Mouse (Mus musculus) MEL (cell line): ENCODE data around the gene Ciita. TPM values are rescaled to one million over a fixed set of nuclear protein-coding genes. Genes with fewer than 3 reads are reported as not detected.
A peak's percentile ranks its signal among the peaks of the same experiment; 100 is the strongest.

Experiments used
- DNase-seq: peaks from one replicate; pipeline ENCODE4 v3.0.0; 2011; ENCODE audit warnings: low read depth, low spot score
- H3K27ac ChIP-seq: 2 replicates; pipeline ENCODE4 v1.5.1; 2012; ENCODE audit warnings: low read depth, mild to moderate bottlenecking, control low read depth, low read length, moderate library complexity; ENCODE audit not compliant: control insufficient read depth
- H3K27me3 ChIP-seq, 2 experiments: fragments of 150-350 bp in 1 of 2; sonication (generic) in 1 of 2; 2 replicates each; pipeline ENCODE4 v1.6.1; 2012; ENCODE audit warnings: low read length in 2 of 2, mild to moderate bottlenecking in 2 of 2, improper control_type of control experiment in 1 of 2, moderate library complexity in 1 of 2; ENCODE audit not compliant: insufficient read depth in 2 of 2, control insufficient read depth in 1 of 2
- H3K36me3 ChIP-seq, 2 experiments: 2 replicates each; pipeline ENCODE4 v1.6.1; 2012 to 2014; ENCODE audit warnings: low read length in 2 of 2, improper control_type of control experiment in 1 of 2, inconsistent platforms in 1 of 2, mild to moderate bottlenecking in 1 of 2; ENCODE audit not compliant: insufficient read depth in 2 of 2, control insufficient read depth in 1 of 2
- H3K4me1 ChIP-seq, 2 experiments: fragments of 150-350 bp in 1 of 2; sonication (generic) in 1 of 2; 2 replicates each; pipeline ENCODE4 v1.6.1; 2012; ENCODE audit warnings: low read length in 2 of 2, improper control_type of control experiment in 1 of 2, mild to moderate bottlenecking in 1 of 2; ENCODE audit not compliant: insufficient read depth in 2 of 2, control insufficient read depth in 1 of 2
- H3K4me3 ChIP-seq, 2 experiments: fragments of 150-350 bp in 1 of 2; sonication (generic) in 1 of 2; 2 replicates each; pipeline ENCODE4 v1.5.1; 2012; ENCODE audit warnings: low read depth in 2 of 2, low read length in 2 of 2, mild to moderate bottlenecking in 2 of 2, moderate library complexity in 2 of 2, control low read depth in 1 of 2, improper control_type of control experiment in 1 of 2; ENCODE audit not compliant: control insufficient read depth in 1 of 2, insufficient read depth in 1 of 2
- H3K79me2 ChIP-seq: 2 replicates; pipeline ENCODE4 v1.6.1; 2012; ENCODE audit warnings: mild to moderate bottlenecking, low read length, moderate library complexity; ENCODE audit not compliant: control insufficient read depth, poor library complexity, insufficient read depth
- H3K9ac ChIP-seq: 2 replicates; pipeline ENCODE4 v1.6.1; 2012; ENCODE audit warnings: low read depth, mild to moderate bottlenecking, control low read depth, low read length, moderate library complexity; ENCODE audit not compliant: control insufficient read depth, poor library complexity, severe bottlenecking
- H3K9me3 ChIP-seq: fragments of 150-350 bp; sonication (generic); replicated peaks from 2 replicates; pipeline ENCODE4 v1.6.1; 2012; ENCODE audit warnings: mild to moderate bottlenecking, low read length, improper control_type of control experiment, moderate library complexity; ENCODE audit not compliant: insufficient read depth
- CHD2 ChIP-seq: IDR thresholded peaks from 2 replicates; pipeline ENCODE4 v1.6.1; 2011; ENCODE audit warnings: low read length, improper control_type of control experiment
- CTCF ChIP-seq, 3 experiments: IDR thresholded peaks in 2 of 3; conservative IDR thresholded peaks in 1 of 3; 2 replicates each; pipeline ENCODE4 v1.5.1; 2011 to 2012; ENCODE audit warnings: low read length in 3 of 3, low read depth in 2 of 3, mild to moderate bottlenecking in 2 of 3, improper control_type of control experiment in 1 of 3, inconsistent platforms in 1 of 3, mixed read lengths in 1 of 3, moderate library complexity in 1 of 3; ENCODE audit not compliant: control insufficient read depth in 1 of 3, insufficient read depth in 1 of 3, poor library complexity in 1 of 3, severe bottlenecking in 1 of 3
- E2F4 ChIP-seq: IDR thresholded peaks from 2 replicates; pipeline ENCODE4 v1.6.1; 2011; ENCODE audit warnings: low read depth, low read length, improper control_type of control experiment, borderline replicate concordance
- ELF1 ChIP-seq: IDR thresholded peaks from 2 replicates; pipeline ENCODE4 v1.6.1; 2014; ENCODE audit warnings: low read depth, mild to moderate bottlenecking, inconsistent platforms, low read length, improper control_type of control experiment, moderate library complexity
- EP300 ChIP-seq, 2 experiments: IDR thresholded peaks; 2 replicates each; pipeline ENCODE4 v1.6.1; 2011; ENCODE audit warnings: improper control_type of control experiment in 2 of 2, low read length in 2 of 2, low read depth in 1 of 2, mild to moderate bottlenecking in 1 of 2
- GABPA ChIP-seq: IDR thresholded peaks from 2 replicates; pipeline ENCODE4 v1.6.1; 2012; ENCODE audit warnings: low read depth, mild to moderate bottlenecking, inconsistent platforms, low read length, improper control_type of control experiment, moderate library complexity
- GATA1 ChIP-seq: IDR thresholded peaks from 2 replicates; pipeline ENCODE4 v1.6.1; 2011; ENCODE audit warnings: low read depth, low read length, improper control_type of control experiment
- HCFC1 ChIP-seq: IDR thresholded peaks from 2 replicates; pipeline ENCODE4 v1.6.1; 2012; ENCODE audit warnings: low read depth, mild to moderate bottlenecking, inconsistent platforms, low read length, improper control_type of control experiment, moderate library complexity
- JUND ChIP-seq: IDR thresholded peaks from 2 replicates; pipeline ENCODE4 v1.6.1; 2011; ENCODE audit warnings: low read depth, mild to moderate bottlenecking, improper control_type of control experiment, low read length
- MAFK ChIP-seq: IDR thresholded peaks from 2 replicates; pipeline ENCODE4 v1.6.1; 2011; ENCODE audit warnings: low read depth, mild to moderate bottlenecking, low read length, improper control_type of control experiment, borderline replicate concordance
- MXI1 ChIP-seq: IDR thresholded peaks from 2 replicates; pipeline ENCODE4 v1.6.1; 2011; ENCODE audit warnings: mild to moderate bottlenecking, low read depth, low read length, improper control_type of control experiment
- POLR2AphosphoS2 ChIP-seq: IDR thresholded peaks from 2 replicates; pipeline ENCODE4 v1.6.1; 2011; ENCODE audit warnings: low read length, improper control_type of control experiment
- RAD21 ChIP-seq: IDR thresholded peaks from 2 replicates; pipeline ENCODE4 v1.6.1; 2011; ENCODE audit warnings: mild to moderate bottlenecking, low read depth, low read length, improper control_type of control experiment
- RCOR1 ChIP-seq: IDR thresholded peaks from 2 replicates; pipeline ENCODE4 v1.6.1; 2012; ENCODE audit warnings: low read depth, mild to moderate bottlenecking, inconsistent platforms, low read length, improper control_type of control experiment
- SIN3A ChIP-seq: IDR thresholded peaks from 2 replicates; pipeline ENCODE4 v1.6.1; 2012; ENCODE audit warnings: low read length, improper control_type of control experiment, inconsistent platforms
- SMC3 ChIP-seq: IDR thresholded peaks from 2 replicates; pipeline ENCODE4 v1.6.1; 2011; ENCODE audit warnings: low read depth, low read length, improper control_type of control experiment
- TAL1 ChIP-seq: IDR thresholded peaks from 2 replicates; pipeline ENCODE4 v1.6.1; 2012; ENCODE audit warnings: mild to moderate bottlenecking, inconsistent platforms, low read length, moderate library complexity, mixed read lengths
- TBP ChIP-seq: IDR thresholded peaks from 2 replicates; pipeline ENCODE4 v1.8.0; 2011; ENCODE audit warnings: low read depth, low read length, improper control_type of control experiment
- TCF12 ChIP-seq: IDR thresholded peaks from 2 replicates; pipeline ENCODE4 v1.6.1; 2014; ENCODE audit warnings: low read depth, mild to moderate bottlenecking, inconsistent platforms, low read length, improper control_type of control experiment, moderate library complexity
- USF1 ChIP-seq: IDR thresholded peaks from 2 replicates; pipeline ENCODE4 v1.6.1; 2014; ENCODE audit warnings: low read depth, mild to moderate bottlenecking, inconsistent platforms, low read length, improper control_type of control experiment, moderate library complexity
- USF2 ChIP-seq, 2 experiments: IDR thresholded peaks; 2 replicates each; pipeline ENCODE4 v1.6.1; 2011 to 2012; ENCODE audit warnings: improper control_type of control experiment in 2 of 2, low read length in 2 of 2, borderline replicate concordance in 1 of 2, inconsistent platforms in 1 of 2, low read depth in 1 of 2, mild to moderate bottlenecking in 1 of 2; ENCODE audit not compliant: insufficient read depth in 1 of 2
- ZC3H11A ChIP-seq: IDR thresholded peaks from 2 replicates; pipeline ENCODE4 v1.6.1; 2012; ENCODE audit warnings: low read depth, mild to moderate bottlenecking, inconsistent platforms, low read length, improper control_type of control experiment
- ZMIZ1 ChIP-seq: IDR thresholded peaks from 2 replicates; pipeline ENCODE4 v1.6.1; 2012; ENCODE audit warnings: low read depth, mild to moderate bottlenecking, inconsistent platforms, low read length, improper control_type of control experiment, moderate library complexity
- ZNF384 ChIP-seq: IDR thresholded peaks from 2 replicates; pipeline ENCODE4 v1.6.1; 2012; ENCODE audit warnings: low read depth, mild to moderate bottlenecking, inconsistent platforms, low read length, improper control_type of control experiment
- polyA plus RNA-seq, 2 experiments: library from polyadenylated mRNA; stranded (reverse) in 1 of 2; unstranded in 1 of 2; fragments of >175 nt in 1 of 2; fragments of >200 nt in 1 of 2; gene quantifications; 2 replicates each; pipeline versions ENCODE4 v1.2.1 to v1.2.4; 2012; ENCODE audit warnings: low replicate concordance in 2 of 2, low read depth in 1 of 2; ENCODE audit not compliant: insufficient read length in 2 of 2, insufficient read depth in 1 of 2, missing spikeins in 1 of 2
- total RNA-seq: library from RNA; depleted of rRNA; stranded (reverse); fragments of 300-350 nt; gene quantifications from 2 replicates; pipeline ENCODE4 v1.2.3, GENCODE M21; 2012

The Ciita gene
- total and polyA plus RNA-seq, 3 experiments, result 0.04 TPM; not detected in 2

GRCm38 (mm10) chr16:10570708-10571107 lies 90.8 kb downstream of the Ciita start:
- Histone ChIP-seq H3K27ac (no peak overlapping the region), H3K4me3 (no peak overlapping the region), H3K27me3 (no peaks in the 10 kb centered on the region), H3K4me1 (no peaks in the 10 kb centered on the region), H3K36me3 (no peaks in the 10 kb centered on the region; a peak in 1 of 4 replicates), H3K9me3 (no peaks in the 10 kb centered on the region), H3K9ac (no peak overlapping the region), H3K79me2 (no peaks in the 10 kb centered on the region)
- peak; percentile 97 for TF ChIP-seq RAD21
- peak; percentile 88 for TF ChIP-seq SMC3
- peak; percentile 45; the same call in 1 of the 2 replicates for TF ChIP-seq SIN3A
- no peak for TF ChIP-seq TAL1
- TF ChIP-seq CTCF (IDR thresholded peaks at IDR 0.05 in 2 of 3, conservative IDR thresholded peaks at IDR 0.05 in 1 of 3; ENCODE audit: control insufficient read depth in 1 of 3, insufficient read depth in 1 of 3, low read depth in 2 of 3, low read length in 3 of 3, poor library complexity in 1 of 3, severe bottlenecking in 1 of 3), result peak; percentile 82 to 95 (median 85)
- no peak for TF ChIP-seq USF2 (IDR thresholded peaks at IDR 0.05; ENCODE audit: borderline replicate concordance in 1 of 2, insufficient read depth in 1 of 2, low read depth in 1 of 2, low read length in 2 of 2)
- TF ChIP-seq ZC3H11A, result peak; percentile 84
- TF ChIP-seq TCF12, result no peak
- TF ChIP-seq HCFC1, result no peak
- peak; percentile 71 for DNase-seq

- no peak overlapping the region for H3K27ac ChIP-seq
- H3K9me3 ChIP-seq, result no peaks in the 10 kb centered on the region
- peak; percentile 44 for DNase-seq
- no peaks in the 10 kb centered on the region for H3K79me2 ChIP-seq
- H3K27me3 ChIP-seq, result no peaks in the 10 kb centered on the region
- TF ChIP-seq CTCF (IDR thresholded peaks at IDR 0.05 in 2 of 3, conservative IDR thresholded peaks at IDR 0.05 in 1 of 3; ENCODE audit: control insufficient read depth in 1 of 3, insufficient read depth in 1 of 3, low read depth in 2 of 3, low read length in 3 of 3, poor library complexity in 1 of 3, severe bottlenecking in 1 of 3) (peak; percentile 44 to 80 (median 78)), ZC3H11A (peak; percentile 76), RAD21 (peak; percentile 73), E2F4 (no peak), MXI1 (no peak), SMC3 (peak; percentile 81)
- no peak overlapping the region for H3K9ac ChIP-seq
- H3K36me3 ChIP-seq, result no peaks in the 10 kb centered on the region
- no peak overlapping the region for H3K4me3 ChIP-seq
- no peaks in the 10 kb centered on the region for H3K4me1 ChIP-seq
These were observed 92.0 kb downstream of the Ciita start for GRCm38 (mm10) chr16:10571820-10572219.

GRCm38 (mm10) chr16:10574936-10575335 lies 95.1 kb downstream of the Ciita start:
- H3K4me3 ChIP-seq, result no peak overlapping the region
- TF ChIP-seq USF1 (no peak), POLR2AphosphoS2 (no peak), GATA1 (no peak), CTCF (IDR thresholded peaks at IDR 0.05 in 2 of 3, conservative IDR thresholded peaks at IDR 0.05 in 1 of 3; ENCODE audit: control insufficient read depth in 1 of 3, insufficient read depth in 1 of 3, low read depth in 2 of 3, low read length in 3 of 3, poor library complexity in 1 of 3, severe bottlenecking in 1 of 3) (no peak), JUND (no peak), EP300 (IDR thresholded peaks at IDR 0.05; ENCODE audit: low read depth in 1 of 2, low read length in 2 of 2) (no peak), GABPA (no peak), TBP (no peak), MAFK (no peak), ZMIZ1 (no peak), HCFC1 (no peak), ZC3H11A (no peak), RCOR1 (no peak), CHD2 (no peak), ZNF384 (no peak), ELF1 (no peak), RAD21 (no peak)
- TF ChIP-seq, all 39 proteins: peak for 0
- H3K4me1 ChIP-seq, result no peaks in the 10 kb centered on the region
- H3K27me3 ChIP-seq, result no peaks in the 10 kb centered on the region
- no peaks in the 10 kb centered on the region; a peak in 1 of 4 replicates for H3K36me3 ChIP-seq
- H3K9ac ChIP-seq, result no peak overlapping the region
- H3K9me3 ChIP-seq, result no peaks in the 10 kb centered on the region
- no peak overlapping the region for H3K27ac ChIP-seq
- DNase-seq, result no peak
- no peaks in the 10 kb centered on the region for H3K79me2 ChIP-seq
